Comparison of ENCODE assay signal across 24 mouse cellular contexts in the genomic region with DNA sequence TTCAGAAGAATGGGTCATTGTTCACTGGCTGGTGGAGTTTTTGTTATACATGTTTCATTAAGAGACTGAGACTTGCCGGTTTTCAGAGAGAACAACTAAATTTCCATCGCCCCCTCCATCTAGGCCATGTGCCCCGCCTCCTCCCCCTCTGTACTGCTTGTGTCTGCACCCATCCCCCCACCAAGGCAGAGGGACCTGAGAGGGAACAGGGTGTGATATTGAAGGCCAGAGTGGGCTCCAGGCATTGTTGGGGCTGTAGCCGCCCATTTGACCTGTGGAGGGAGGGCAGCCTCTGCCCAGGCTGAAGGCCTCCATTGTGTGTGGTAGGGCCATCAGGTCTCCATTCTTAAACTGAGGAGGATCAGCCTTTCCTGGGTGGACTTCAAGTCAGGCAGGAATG. TPM values are rescaled to one million over a fixed set of nuclear protein-coding genes. Genes with fewer than 3 reads are reported as not detected.
DNase-seq lines count a peak whose midpoint lies in the region; ATAC-seq and TF ChIP-seq lines count a peak whose summit lies in the region.
"Had no signal": no experiment of that assay in that cellular context is flagged by ENCODE, and none has a peak within 500 bp of the region (broad histone marks: within the 10 kb centered on the region; RNA-seq: fewer than 3 reads in every experiment).

No protein-coding gene starts in this region.

- peaks cover 85% of the 10 kb centered on the region for H3K27me3 ChIP-seq in hindbrain, embryonic 12.5 days
- peaks cover 6% of the 10 kb centered on the region for H3K27me3 ChIP-seq in hindbrain, embryonic 16.5 days (replicated peaks; ENCODE audit: control insufficient read depth, insufficient read depth, low read length)
- H3K27me3 ChIP-seq: heart, embryonic 12.5 days; liver, embryonic 12.5 days had no signal

- H3K27ac ChIP-seq in hindbrain, embryonic 12.5 days = 0 out of 2 replicates have a peak overlapping the region, but pooled peaks have one; percentile 35
- H3K27ac ChIP-seq in hindbrain, embryonic 16.5 days (ENCODE audit: low read depth, low read length) = no peak overlapping the region
- H3K27ac ChIP-seq in left cerebral cortex, adult 2 months = no peak overlapping the region
- H3K27ac ChIP-seq: gastrocnemius, adult 2 months; liver, embryonic 12.5 days; neural tube, embryonic 15.5 days had no signal

- H3K4me1 ChIP-seq in hindbrain, embryonic 12.5 days = peaks cover 31% of the 10 kb centered on the region
- peaks cover 2% of the 10 kb centered on the region; the same call in 1 of the 2 replicates for H3K4me1 ChIP-seq in hindbrain, embryonic 16.5 days (ENCODE audit: control insufficient read depth, insufficient read depth, low read depth, low read length)

- peaks cover 74% of the 10 kb centered on the region for H3K36me3 ChIP-seq in hindbrain, embryonic 12.5 days
- H3K36me3 ChIP-seq in hindbrain, embryonic 16.5 days (ENCODE audit: control insufficient read depth, insufficient read depth, low read length) = peaks cover 59% of the 10 kb centered on the region

- intact Hi-C loops in left cerebral cortex, adult 2 months (cut with DNase I) = no loop called here

- DNase-seq in ZHBTc4 (ENCODE audit: low read depth, low spot score) = peak; percentile 28
- DNase-seq in embryo, embryonic 9.5 days (ENCODE audit: extremely low spot score) = peak; percentile 28
- DNase-seq in testis, postnatal 10 days (ENCODE audit: low spot score) = peak; percentile 63
- DNase-seq in kidney, adult 11 months = no peak
- no peak for DNase-seq in left cerebral cortex, adult 2 months (ENCODE audit: extremely low spot score in 1 of 2, low spot score in 2 of 2)
- DNase-seq: adrenal gland, adult 8-10 months; B cell, adult 2 months; cerebellum, adult 11 months; gastrocnemius, adult 2 months; heart, postnatal 14 days; kidney, adult 8-10 months; kidney, postnatal 25 days; lung, embryonic 14.5 days; lung, postnatal 36 days; right cerebral cortex, postnatal 14 days; spleen, adult 18-20 months; thymus, adult 18-20 months had no signal

- 38% methylated on average over 4 of the region's 4 CpGs for WGBS in hindbrain, embryonic 12.5 days
- 36% methylated on average over 4 of the region's 4 CpGs for WGBS in hindbrain, embryonic 16.5 days

- no peak overlapping the region for H3K9ac ChIP-seq in hindbrain, embryonic 12.5 days
- H3K9ac ChIP-seq in hindbrain, embryonic 16.5 days (ENCODE audit: low read depth, low read length) = no peak overlapping the region
- H3K9ac ChIP-seq: heart, embryonic 12.5 days; liver, embryonic 12.5 days; lung, embryonic 14.5 days; neural tube, embryonic 15.5 days had no signal

- no peak for ATAC-seq in hindbrain, embryonic 12.5 days (ENCODE audit: low FRiP score)
- ATAC-seq in hindbrain, embryonic 16.5 days = no peak
- ATAC-seq: liver, embryonic 12.5 days had no signal

- H3K4me3 ChIP-seq in hindbrain, embryonic 12.5 days = no peak overlapping the region
- no peak overlapping the region for H3K4me3 ChIP-seq in hindbrain, embryonic 16.5 days (ENCODE audit: low read length)
- H3K4me3 ChIP-seq in left cerebral cortex, adult 2 months = no peak overlapping the region
- H3K4me3 ChIP-seq: gastrocnemius, adult 2 months; heart, embryonic 12.5 days; liver, embryonic 12.5 days; neural tube, embryonic 15.5 days had no signal

- TF ChIP-seq CTCF in left cerebral cortex, adult 2 months (IDR thresholded peaks at IDR 0.05) = no peak

- no peak overlapping the region for H3K4me2 ChIP-seq in hindbrain, embryonic 12.5 days (replicated peaks)
- no peak overlapping the region for H3K4me2 ChIP-seq in hindbrain, embryonic 16.5 days (ENCODE audit: low read length)
- H3K4me2 ChIP-seq: heart, embryonic 12.5 days; liver, embryonic 12.5 days; lung, embryonic 14.5 days; neural tube, embryonic 15.5 days had no signal

- no peaks in the 10 kb centered on the region for H3K9me3 ChIP-seq in hindbrain, embryonic 12.5 days (replicated peaks)
- H3K9me3 ChIP-seq in hindbrain, embryonic 16.5 days (ENCODE audit: control insufficient read depth, low read length) = no peaks in the 10 kb centered on the region
- H3K9me3 ChIP-seq: heart, embryonic 12.5 days; liver, embryonic 12.5 days; neural tube, embryonic 15.5 days had no signal

RNA-seq across cellular contexts. Expression of a gene that starts 28.9 kb away (rescaled TPM):
- 6.7 and 10.4 TPM in 2 replicates for polyA plus RNA-seq in hindbrain, embryonic 12.5 days (2016; fragmentation: Nextera tagmentation; extraction: Ambion mirVana)
- 0.20 and 0.34 TPM in 2 replicates for polyA plus RNA-seq in hindbrain, embryonic 16.5 days (2015; fragmentation: Nextera tagmentation; extraction: Ambion mirVana)
- under 1 TPM; 0.14 to 0.72 TPM for total RNA-seq in left cerebral cortex, adult 2 months (2021)
- total RNA-seq: gastrocnemius, adult 2 months; heart, postnatal 14 days; megakaryocyte-erythroid progenitor cell, adult 5-6 weeks had no signal
- polyA plus RNA-seq: gonadal fat pad, adult 2 months; heart, embryonic 12.5 days; liver, embryonic 12.5 days; lung, embryonic 14.5 days had no signal

RNA-seq across cellular contexts. Expression of a gene that starts 38.5 kb away (rescaled TPM):
- 86.0 and 96.8 TPM in 2 replicates for polyA plus RNA-seq in hindbrain, embryonic 12.5 days (2016; fragmentation: Nextera tagmentation; extraction: Ambion mirVana)
- 42.8 and 44.2 TPM in 2 replicates for polyA plus RNA-seq in hindbrain, embryonic 16.5 days (2015; fragmentation: Nextera tagmentation; extraction: Ambion mirVana)
- 10 to 100 TPM; 39.2 to 42.2 TPM for total RNA-seq in left cerebral cortex, adult 2 months (2021)

RNA-seq across cellular contexts. Expression of a gene that starts 59.6 kb away (rescaled TPM):
- 46.4 and 49.4 TPM in 2 replicates for polyA plus RNA-seq in hindbrain, embryonic 12.5 days (2016; fragmentation: Nextera tagmentation; extraction: Ambion mirVana)
- 38.2 and 38.9 TPM in 2 replicates for polyA plus RNA-seq in hindbrain, embryonic 16.5 days (2015; fragmentation: Nextera tagmentation; extraction: Ambion mirVana)
- total RNA-seq in left cerebral cortex, adult 2 months (2021) = 10 to 100 TPM; 21.3 to 22.8 TPM

Comparison
In these comparisons a context has a peak if more than half of its experiments do, and no peak if none do; other contexts are left out.
1. DNase-seq: peak in ZHBTc4 (single experiment), embryo, embryonic 9.5 days (single experiment) and testis, postnatal 10 days (single experiment); none in kidney, adult 11 months (single experiment) and left cerebral cortex, adult 2 months (0 of 2).